Mouse (Mus musculus) C2C12 (cell line): ENCODE measurements at regions not wholly inside any gene's neighbourhood (a gene's known extent, or its start where the extent isn't known, plus 50 kb on each side); places are given as distances from the start of the nearest gene placed in this dataset.

Experiments
- CTCF ChIP-seq: IDR thresholded peaks from one replicate; pipeline ENCODE4 v1.5.1; 2011; ENCODE audit not compliant: control insufficient read depth, insufficient read depth, insufficient read length
- USF1 ChIP-seq: IDR thresholded peaks from one replicate; pipeline ENCODE4 v1.6.1; 2011; ENCODE audit warnings: low read depth, mild to moderate bottlenecking, control low read depth, moderate library complexity

DNA sequence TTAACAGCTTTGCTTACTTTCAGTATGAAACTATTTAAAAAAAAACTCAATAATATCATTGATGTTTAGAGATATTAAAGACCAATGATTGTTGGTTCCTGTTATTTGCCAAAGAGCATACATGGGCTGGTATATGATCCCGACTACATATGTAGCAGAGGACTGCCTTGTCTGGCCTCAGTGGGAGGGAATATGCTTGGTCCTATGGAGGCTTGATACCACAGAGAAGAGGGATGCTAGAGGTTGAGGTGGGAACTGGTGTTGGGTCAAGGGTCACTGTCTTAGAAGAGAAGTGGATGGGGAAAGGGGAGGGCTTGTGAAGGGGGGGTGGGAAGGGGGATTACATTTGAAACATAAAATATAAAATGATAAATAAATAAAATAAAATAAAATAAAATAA is 718.3 kb upstream of the Cadm2 start:
- TF ChIP-seq CTCF (no peak), USF1 (no peak)
